Mouse (Mus musculus) induced T-regulatory cell, adult 2 months (primary cell): ENCODE measurements around the gene Nol7.

Experiments used
- DNase-seq: peaks from one replicate; pipeline ENCODE4 v3.0.0-alpha.2; 2012; ENCODE audit warnings: low read depth

The Nol7 gene

DNA sequence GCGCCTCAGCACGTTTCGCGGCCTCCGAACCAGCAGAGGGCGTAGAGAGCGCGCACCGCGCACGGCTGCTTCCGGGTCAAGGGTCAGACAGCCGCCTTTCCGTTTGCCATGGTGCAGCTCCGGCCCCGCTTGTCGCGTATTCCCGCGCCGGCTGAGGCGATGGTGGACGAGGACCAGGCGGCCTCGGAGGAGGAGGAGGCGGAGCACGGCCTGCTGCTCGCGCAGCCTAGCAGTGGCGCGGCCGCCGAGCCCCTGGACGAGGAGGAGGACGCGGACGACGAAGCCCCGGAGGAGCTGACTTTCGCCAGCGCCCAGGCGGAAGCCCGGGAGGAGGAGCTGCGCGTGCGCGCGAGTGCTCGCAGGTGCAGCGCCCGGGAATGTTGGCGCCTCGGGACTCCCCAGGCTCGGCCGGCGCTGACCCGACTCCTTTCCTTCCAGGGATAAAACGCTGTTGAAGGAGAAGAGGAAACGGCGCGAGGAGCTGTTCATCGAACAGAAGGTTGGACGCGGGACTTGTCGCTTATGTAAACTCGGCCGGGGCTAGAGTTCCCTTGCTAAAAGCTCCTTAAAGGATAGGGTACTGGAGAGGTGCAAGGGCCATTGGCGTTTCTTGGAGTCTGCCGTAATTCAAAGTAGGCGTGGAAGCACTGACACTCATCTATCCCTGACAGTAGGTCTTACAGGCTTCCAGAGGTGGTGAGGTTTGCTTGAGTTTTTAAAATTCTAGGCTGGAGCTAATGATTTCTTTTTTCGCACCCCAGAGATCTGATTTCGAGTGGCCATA, at the start of gene Nol7:
Gene Nol7 (plus strand): TSS at position 94 of the 784 bp plus-strand sequence.
- DNase-seq = peak; percentile 97

DNA sequence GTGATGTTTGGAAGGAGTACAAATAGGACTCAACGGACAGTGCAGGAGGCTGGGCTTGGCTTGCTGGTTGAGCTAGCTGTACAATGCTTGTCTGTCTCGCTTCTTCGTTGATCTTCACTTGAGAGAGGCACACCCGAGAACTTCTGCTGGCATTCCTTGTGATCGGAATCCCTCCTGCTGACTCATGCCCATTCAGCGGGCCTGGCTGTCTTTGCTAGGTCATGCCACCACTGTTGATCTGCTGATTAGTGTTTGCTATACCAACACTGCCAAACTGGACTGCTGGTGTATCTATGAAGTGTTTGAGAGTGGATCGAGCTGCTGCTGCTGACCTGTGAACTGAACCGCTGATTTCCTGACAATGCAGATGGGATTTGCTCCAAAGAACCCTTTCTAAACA, 48.8 kb upstream of the Nol7 start:
- no peak for DNase-seq

GRCm38 (mm10) chr13:43350489-43351169, 47.6 kb upstream of the Nol7 start:
- DNase-seq = no peak

DNA sequence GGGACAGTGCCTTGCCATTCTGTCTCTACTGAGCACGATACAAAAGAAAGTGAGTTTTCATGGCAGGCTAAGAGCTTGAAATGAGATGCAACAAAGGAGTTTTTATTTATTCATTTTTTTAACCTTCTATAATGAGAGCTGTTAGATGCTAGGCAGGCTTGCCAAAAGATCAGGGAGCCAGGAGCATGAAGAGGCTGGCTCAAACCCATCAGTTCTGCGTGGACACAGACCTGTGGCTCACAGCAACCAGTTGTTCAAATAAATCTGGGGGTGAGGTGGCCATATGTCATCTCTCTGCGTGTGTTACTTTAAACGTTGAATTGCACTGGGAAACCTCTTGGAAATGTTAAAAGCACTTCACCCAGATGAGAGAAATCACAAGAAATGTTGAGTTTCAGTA, 44.8 kb upstream of the Nol7 start:
- DNase-seq = no peak

- no peak for DNase-seq
These were observed 43.8 kb upstream of the Nol7 start for GRCm38 (mm10) chr13:43354362-43354761.

DNA sequence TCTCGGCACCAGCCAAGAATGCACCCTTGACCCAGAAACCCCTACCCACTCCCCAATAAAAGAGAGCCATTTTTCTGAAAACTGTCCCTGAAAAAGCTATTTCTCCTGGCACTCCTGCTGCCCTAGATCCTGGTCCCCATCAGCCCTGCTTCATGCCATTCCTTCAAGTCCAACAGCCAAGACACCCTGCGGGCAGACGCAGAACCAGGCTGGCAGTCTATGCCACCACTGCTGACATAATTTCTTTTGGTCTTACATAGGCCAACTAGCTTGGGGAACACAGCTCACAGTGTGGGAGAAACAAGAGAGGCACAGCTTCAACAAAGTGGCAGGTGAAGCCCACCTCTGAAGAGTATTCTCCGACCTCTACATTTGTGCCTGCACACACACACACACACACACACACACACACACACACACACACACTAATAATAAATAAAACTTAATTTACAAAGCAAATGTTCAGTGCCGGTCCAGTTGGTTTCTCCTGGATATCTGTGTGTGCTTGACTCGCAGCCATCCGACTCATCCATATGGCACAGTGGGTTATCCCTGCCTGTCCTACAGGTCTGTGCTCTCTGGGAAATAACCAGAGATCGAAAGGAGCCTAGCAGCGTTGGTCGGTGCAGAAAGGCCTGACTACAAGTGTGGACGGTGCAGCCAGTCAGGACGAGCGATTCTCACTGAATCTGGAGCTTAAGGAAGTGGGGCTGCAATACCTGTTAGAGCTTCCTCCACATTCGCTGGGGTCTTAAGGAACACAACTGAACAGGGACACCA, 41.7 kb upstream of the Nol7 start:
- DNase-seq = no peak

DNA sequence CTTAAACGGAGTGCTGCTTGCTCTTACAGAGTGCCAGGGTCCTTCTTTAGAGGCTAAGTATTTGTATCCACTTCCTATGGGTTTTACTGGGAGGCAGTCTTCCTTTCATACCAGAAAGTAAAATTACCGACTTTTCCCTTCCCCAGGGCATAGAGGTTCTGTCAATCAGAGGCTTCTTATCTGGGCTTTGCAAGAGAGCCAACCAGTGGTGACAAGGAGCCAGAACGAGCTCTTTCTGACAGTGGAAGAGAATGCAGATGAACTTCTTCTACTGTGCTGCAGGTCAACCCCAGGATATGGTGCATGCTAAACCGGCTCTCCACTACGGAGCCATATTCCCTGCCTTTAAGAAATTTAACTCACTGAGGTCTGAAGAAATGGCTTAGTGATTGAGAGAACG, 37.7 kb upstream of the Nol7 start:
- DNase-seq = no peak

DNA sequence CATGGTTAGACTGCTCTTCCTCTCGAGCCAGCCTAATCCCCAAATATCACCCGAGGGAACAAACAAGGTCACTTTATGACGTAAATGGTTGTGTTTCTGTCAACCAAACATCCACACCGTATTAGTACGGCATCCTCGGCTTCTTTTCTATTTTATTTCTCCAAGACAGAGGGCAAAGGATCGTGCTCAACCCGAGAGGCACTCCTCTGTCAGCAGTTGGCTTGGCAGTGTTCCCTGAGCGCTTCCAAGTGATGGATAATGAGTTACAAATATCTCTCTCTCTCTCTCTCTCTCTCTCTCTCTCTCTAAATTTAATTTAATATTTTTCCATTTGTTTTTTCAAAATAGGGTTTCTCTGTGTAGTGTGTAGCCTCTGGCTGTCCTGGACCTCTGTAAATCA, 35.8 kb upstream of the Nol7 start:
- no peak for DNase-seq

- DNase-seq = peak; percentile 90
These were observed 33.0 kb upstream of the Nol7 start, which contains the start of gene Sirt5 for GRCm38 (mm10) chr13:43364985-43365824. Gene Sirt5 (plus strand): TSS chr13:43365496.

DNA sequence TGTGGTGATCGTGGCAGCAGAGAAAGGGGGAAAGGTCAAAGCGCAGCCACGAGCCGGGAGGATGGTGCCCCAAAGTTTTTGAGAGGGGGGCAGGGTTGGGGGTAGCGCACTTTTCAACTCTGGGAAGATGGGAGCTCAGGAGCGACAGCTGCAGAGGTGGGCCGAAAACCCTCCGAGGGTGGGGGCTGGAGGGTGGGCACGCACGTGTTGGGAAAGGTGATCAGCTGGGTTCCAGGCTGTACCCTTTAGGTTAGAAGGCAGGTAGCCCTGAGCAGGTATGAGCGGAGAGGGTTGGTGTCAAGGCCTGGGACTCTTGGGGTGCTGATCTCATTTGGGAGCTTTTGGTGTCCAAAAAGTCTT, 32.4 kb upstream of the Nol7 start:
- DNase-seq = no peak

GRCm38 (mm10) chr13:43370063-43370462, 28.1 kb upstream of the Nol7 start:
- DNase-seq = no peak

GRCm38 (mm10) chr13:43372892-43373291, 25.3 kb upstream of the Nol7 start:
- peak; percentile 21 for DNase-seq

GRCm38 (mm10) chr13:43374205-43374604, 24.0 kb upstream of the Nol7 start:
- DNase-seq = no peak

DNA sequence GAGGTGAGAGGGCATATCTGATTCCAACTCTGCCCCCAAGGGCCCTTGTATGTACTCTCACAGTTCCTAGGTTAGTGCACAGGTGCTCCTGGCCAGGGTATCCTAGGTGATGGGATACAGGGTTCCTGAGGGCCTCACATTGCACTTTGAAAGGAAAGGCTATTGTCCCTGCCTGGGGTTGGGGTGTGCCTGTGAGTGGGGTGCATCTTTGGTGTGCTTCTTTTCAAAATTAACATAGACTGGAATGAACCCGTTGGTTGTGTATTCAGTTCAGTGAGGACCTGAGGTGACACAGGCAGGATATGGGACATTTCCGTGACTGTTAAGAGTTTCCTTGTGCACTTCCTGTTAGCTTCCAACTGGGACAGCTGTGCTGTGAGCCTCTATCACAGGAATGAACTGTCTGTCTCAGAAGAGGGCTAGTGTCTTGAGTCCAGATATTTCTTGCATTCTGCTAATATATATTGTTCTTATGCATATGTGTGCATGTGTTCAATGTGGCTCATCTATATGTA, 23.2 kb upstream of the Nol7 start:
- DNase-seq = no peak

DNA sequence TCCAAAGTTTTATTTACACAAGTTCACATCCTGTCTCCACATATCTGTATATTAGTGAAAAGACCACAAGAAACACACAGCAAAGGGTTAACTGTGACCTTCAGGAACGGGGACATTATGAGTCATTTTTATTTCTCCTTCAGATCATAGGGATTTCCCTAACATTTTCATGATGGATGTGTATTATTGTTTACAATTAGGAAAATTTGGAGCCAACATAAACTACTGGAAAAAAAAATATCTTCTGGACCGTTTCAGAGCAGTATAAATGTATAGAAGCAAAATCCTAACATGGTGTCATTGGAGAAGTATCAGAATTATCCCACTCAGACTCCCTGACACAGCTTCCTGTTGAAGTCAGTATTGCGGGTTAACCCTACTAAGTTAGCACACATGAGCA, 18.2 kb upstream of the Nol7 start:
- no peak for DNase-seq

GRCm38 (mm10) chr13:43385321-43385720, 12.9 kb upstream of the Nol7 start:
- DNase-seq = no peak

DNA sequence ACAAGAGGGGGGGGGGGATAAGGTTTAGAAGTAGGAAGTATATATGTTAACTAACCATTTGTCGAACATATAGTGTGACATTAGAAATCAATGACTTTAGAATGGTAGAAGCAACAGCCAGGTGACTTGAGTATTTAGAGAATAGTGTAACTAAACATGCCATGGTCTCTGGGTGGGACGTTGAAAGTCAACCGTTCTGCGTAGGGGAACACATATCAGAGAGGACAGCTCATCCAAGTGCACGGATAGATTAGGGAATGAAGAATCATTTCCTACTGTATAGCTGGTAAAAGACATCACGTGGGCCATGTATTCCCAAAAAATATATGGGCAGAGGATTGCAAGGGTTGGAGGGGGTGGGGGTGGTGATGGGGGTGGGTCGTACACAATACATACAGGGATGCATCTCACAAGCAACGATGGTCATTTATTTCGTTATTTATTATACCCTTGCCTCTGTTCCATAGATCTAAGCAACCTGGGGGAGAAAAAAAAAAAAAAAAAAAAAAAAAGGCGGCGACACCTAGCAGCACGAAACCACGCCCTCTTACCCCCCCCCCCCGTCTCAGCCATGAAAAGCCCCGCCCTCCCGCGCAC, 392 bp upstream of the Nol7 start:
- DNase-seq = peak; percentile 28

DNA sequence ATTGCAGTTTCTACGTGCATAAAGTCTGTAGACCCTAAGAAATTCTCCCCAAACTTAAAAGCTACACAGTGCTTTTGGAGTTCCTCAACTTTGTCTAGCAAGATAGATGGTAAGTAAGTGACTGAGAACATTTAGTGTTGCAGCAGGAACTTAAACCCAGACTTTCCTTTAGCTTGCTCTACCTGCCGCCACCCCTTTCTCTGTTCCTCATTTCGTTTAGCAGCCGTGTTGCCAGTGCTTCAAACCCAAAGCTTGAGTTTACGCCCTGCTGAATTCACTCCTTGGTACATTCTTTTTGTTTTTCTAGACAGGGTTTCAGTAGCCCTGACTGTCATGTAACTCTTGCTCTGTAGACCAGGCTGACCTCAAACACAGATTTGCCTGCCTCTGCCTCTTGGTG, 1.4 kb downstream of the Nol7 start:
- peak; percentile 34 for DNase-seq

- DNase-seq = no peak
These were observed 14.1 kb downstream of the Nol7 start for GRCm38 (mm10) chr13:43412311-43412710.

DNA sequence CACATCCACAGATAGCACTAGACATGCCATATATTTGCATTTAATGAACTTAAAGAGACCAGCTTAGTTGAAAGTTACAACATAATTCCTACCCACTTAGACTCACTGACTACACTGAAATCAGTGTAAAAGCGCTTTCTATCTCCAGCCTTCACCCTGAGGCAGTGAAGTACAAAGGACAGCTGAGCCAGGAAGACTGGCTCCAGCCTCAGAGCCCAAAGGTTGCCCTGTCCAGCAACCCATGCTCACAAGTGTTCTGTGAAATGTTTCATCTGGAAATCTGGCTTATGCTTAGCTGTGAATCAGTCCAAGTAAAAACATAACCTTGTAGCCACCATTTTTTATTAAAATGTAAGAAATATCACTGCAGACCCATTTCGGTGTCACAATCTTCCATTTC, 15.4 kb downstream of the Nol7 start:
- no peak for DNase-seq

GRCm38 (mm10) chr13:43415249-43415648, 17.1 kb downstream of the Nol7 start:
- no peak for DNase-seq
